Mouse (Mus musculus): ENCODE measurements around the gene Cope.
A peak's percentile ranks its signal among the peaks of the same experiment; 100 is the strongest.

Gene Cope

DNA sequence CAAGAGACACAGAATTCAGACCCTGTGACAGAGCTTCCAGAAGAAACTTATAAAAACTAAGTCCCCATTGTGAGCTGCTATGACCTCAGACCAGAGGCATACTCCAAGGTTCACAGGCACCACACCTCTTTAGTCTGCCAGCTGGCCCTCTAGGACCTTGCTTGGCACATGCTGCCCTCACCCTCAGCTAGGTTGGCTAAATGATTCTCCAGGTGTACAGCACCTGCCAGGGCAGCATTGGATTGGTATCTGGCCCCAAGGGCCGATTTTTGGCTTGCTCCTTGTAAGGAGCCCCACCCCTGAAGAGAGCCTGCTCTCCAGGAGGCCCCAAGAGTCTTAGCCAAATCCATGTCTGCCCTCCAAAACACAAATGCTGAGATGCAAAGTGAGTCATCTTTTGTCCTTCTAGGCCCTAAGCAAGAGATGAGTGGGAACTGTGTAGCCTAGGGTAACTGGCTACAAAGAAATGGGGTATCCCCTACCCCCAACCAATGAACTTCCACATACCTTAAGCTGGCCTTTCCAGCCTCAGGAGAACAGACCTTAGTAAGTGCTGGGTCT lies 45.6 kb downstream of the Cope start:
- DNase-seq (ENCODE audit: low spot score) = no peak

DNA sequence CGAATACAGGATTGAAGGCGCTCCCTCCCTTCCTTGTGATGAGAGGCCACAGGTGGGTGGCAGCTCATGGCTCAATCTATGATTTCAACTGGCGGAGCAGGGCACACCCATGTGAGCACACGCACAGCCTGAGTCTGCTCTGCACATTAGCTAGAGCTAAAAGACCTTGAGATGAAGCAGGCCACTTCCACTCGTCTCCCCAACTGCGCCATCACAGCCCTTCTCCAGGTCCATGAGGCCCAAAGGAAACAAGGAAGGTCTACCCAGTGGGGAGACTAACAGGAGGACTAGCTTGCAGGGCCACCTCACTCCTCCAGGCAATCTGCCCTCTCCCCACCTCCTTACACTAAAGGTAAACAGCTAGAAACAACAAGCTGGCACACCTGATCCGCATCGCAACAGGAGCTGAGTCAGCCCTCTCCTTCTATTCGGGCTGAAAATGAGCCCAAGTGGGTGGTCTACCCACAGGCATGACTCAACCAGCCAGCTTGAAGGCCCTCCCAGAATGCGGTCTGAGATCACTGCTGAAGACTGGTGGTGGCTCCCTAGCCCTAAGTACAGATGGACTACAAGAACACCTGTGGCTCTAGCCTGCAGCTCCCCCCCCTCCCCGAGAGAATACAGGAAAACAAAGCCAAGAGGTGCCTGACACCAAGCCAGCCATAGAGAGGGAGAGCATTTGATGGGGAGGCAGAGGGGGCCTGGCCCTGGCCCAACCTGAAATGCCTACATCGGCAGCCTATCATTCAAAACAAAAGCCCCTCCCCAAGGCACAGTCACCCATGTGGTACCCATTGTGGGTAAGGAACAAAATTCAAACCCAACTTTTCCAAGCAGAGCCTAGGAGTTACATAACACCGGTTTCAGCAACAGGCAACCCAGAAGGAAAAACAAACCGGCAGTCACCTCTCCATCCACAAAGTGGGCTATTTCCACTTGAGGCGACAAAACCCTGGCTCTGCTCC lies 49.0 kb downstream of the Cope start:
- no peak for DNase-seq (ENCODE audit: low spot score)

DNA sequence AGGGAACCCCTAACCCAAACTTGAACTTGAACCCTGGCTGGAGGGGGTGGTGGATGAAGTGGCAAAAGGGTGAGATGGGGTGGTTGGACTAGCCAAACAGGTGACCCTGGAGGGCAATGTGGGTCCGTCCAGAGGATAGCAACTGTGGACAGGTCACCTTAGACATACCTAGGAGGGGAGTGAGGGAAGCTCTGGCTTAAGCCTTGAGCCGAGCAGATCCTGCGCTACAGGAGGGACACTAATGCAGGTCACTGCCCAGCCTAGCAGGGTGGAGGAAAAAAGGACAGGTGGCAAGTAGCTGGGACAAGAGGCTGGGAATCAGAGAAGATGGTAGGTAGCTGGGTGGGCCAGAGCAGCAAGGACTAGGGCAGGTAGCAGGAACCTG lies 49.7 kb downstream of the Cope start:
- DNase-seq (ENCODE audit: low spot score) = no peak

DNA sequence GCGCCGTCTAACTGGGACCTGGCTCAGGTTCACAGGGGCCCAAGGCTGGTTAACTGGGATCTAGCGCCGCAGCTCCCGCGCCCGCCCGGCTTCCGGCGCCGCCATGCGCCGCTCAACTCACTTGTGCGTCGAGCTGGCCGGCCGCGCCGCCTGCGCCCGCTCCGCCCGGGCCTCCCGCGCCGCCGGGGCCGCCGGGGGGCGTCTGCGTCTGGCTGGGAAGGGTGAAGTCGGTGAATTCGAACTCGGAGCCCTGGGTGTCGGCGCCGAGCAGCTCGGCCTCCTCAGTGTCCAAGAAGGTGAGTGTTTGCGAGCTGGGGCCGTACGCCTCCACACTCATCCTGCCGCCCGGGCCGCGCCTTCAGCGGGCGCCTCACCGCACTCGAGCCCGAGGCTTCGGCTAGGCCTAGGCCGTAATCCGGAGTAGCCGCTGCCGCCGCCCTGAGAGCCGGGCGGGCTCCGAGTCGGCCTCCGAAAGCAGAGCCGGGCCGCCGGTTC lies 50.4 kb downstream of the Cope start:
- peak; percentile 60 for DNase-seq (ENCODE audit: low spot score)

DNA sequence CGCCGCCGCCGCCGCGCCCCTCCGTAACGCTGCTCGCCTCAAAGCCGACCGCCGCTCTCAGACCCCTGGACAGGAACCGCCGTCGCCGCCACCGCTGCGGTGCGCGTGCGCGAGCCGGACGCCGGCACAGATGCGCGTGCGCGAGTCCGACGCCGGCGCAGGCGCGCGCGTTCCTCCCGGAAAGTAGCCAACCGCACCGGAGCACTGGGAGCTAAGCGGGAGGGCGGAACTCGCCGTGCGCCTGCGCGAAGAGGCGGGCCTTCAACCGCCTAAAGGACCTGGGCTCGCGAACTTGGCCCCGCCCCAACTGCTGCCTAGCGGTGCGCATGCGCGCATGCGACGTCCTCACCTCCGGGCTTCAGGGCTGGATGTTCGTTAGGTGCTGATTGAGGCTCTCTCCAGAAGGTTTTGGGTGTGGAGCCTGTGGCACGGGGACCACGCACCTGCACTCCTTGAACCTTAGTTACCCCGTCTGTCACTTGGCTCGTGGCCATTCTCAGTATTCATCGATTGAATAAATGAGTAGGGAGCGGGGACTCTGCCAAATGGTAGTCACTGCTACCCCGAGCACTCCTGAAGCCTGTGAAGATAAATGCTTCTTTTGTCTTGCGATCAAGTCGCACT lies 51.0 kb downstream of the Cope start, which contains the start of gene Upf1:
Upf1 (minus strand) TSS at position 85 of the 624 bp plus-strand sequence.
- peak; percentile 99 for DNase-seq (ENCODE audit: low spot score)

DNA sequence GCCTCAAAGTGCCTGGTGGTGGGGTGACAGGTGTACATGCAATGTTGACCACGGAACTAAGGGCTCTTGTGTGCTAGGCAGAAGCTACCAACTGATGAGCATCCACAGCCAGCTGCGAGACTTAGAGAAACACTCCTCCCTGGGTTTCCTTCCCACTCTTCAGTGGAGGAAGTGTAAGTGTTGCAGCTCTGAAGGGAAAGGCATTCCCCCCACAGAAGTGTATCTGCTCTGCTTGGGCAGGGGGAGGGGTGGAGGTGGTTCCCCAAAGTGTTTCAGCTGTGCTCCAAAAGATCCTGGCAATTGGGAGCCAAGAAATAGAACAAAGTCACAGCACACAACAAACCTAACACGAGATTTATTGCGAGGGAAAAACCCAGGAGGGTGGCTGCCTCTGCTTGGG lies 51.7 kb downstream of the Cope start:
- DNase-seq (ENCODE audit: low spot score) = no peak

DNA sequence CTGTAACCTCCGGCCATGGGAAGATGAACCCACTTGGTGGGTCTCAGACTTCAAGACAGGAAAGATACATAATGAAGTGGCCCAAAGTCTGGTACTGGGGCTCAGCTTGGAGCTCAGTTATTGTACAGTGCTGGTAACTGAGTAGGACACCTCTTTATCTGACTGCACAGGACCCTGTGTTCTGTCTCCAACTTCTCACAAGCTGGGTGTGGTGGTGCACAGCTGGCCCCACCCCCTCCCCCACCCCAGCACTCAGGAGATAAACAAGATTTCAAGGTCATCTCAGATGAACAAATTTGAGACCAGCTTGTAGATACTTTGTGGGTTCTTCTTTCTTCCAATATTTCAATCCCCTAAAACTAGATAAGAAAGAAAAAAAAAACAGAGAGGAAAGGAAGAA lies 53.8 kb downstream of the Cope start:
- no peak for DNase-seq (ENCODE audit: low spot score)

DNA sequence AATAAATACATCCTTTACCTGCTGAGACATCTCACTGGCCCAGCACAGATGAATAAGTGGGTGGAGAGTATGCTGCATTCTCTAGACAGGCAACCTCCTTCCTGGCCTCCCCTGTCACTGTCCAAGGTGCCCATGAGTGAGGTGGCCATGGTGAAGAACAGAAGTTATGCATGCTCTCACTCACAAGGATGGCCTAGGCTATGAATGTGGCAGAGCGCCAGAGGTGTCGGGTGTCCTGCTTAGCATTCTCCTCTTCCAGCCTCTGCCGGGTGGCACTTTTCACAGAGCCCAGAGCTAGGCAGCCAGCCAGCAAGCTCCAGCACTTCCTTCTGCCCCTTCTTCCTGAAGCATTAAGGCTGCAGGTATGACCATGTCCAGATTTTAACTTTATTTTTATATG lies 57.1 kb downstream of the Cope start:
- no peak for DNase-seq (ENCODE audit: low spot score)

DNA sequence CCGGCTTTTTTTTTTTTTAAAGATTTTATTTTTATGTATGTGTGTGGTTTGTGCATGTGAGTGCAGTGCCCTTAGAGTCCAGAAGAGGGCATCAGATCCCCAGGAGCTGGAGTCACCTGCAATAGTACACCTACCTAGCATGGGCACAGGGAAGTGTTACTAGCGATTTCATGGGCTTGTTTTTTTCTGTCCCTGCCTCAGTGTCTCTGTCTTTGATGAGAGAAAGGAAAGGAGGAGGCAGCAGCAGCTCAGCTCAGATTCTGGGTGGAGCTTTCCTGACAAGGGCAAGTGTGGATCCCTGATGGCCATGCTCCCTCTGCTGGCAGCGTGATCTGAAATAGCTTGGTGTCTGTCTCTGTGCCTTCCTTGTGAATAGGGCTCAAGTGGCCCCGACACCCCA lies 58.5 kb downstream of the Cope start:
- no peak for DNase-seq (ENCODE audit: low spot score)

DNA sequence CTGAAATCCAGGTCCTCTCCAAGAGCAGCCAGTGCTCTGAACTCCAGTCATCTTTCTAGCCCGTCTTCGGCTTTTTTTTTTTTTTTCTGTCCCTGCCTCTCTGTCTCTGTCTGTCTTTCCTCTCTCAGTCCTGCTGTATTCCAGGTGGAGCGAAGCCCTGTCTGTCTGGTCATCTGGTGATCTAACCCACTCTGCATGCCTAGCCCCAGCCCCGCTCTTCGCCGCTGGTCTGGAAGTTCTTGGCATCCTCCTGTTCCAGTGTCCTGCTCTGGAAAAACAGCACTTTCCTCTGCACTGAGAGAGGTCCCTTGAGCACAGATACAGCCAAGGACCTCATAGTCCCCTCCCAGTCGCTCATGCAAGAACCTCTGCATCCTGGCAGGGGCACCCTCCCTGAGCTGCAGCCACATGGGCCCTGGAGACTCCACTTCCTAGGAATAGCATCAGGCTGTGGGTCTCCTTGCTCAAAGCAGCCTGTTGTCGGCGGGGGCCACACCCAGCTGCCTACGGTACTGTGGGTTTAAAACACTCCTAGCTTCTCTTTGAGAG lies 59.2 kb downstream of the Cope start:
- no peak for DNase-seq (ENCODE audit: low spot score)

Measured in spleen, adult 12 weeks (tissue).